Mouse (Mus musculus) kidney, postnatal 0 days (tissue): ENCODE measurements around the gene 1700025B11Rik. TPM values are rescaled to one million over a fixed set of nuclear protein-coding genes. Genes with fewer than 3 reads are reported as not detected.
"Not testable (repeated sequence)": the region's sequence is repeated elsewhere in the genome, so short reads cannot be mapped to it uniquely, and the experiment has no call there.

ENCODE experiments used
- ATAC-seq: fragments of 200-750 bp; cut with Nextera tagmentation; replicated peaks from 2 replicates; pipeline ENCODE4 v1.8.0; 2017; ENCODE audit warnings: low read depth, moderate number of reproducible peaks, moderate TSS enrichment, moderate library complexity; ENCODE audit not compliant: low FRiP score
- DNase-seq: peaks from one replicate; pipeline ENCODE4 v3.0.0-alpha.2; 2016; ENCODE audit warnings: low spot score
- H3K27ac ChIP-seq: fragments of 300-500 bp; sonication (generic); 2 replicates; pipeline ENCODE4 v1.5.1; 2014; ENCODE audit warnings: mild to moderate bottlenecking
- H3K27me3 ChIP-seq: fragments of 300-500 bp; sonication (generic); 2 replicates; pipeline ENCODE4 v1.6.1; 2014; ENCODE audit warnings: low read length, mixed read lengths; ENCODE audit not compliant: insufficient read depth
- H3K36me3 ChIP-seq: fragments of 300-500 bp; sonication (generic); 2 replicates; pipeline ENCODE4 v1.6.1; 2014; ENCODE audit warnings: low read length, mixed read lengths; ENCODE audit not compliant: insufficient read depth
- H3K4me1 ChIP-seq: fragments of 300-500 bp; sonication (generic); replicated peaks from 2 replicates; pipeline ENCODE4 v1.6.1; 2014; ENCODE audit warnings: antibody characterized with exemption, low read length, mixed read lengths; ENCODE audit not compliant: insufficient read depth
- H3K4me2 ChIP-seq: fragments of 300-500 bp; sonication (generic); 2 replicates; pipeline ENCODE4 v1.6.1; 2014; ENCODE audit warnings: mild to moderate bottlenecking, low read length, moderate library complexity, mixed read lengths
- H3K4me3 ChIP-seq: fragments of 300-500 bp; sonication (generic); replicated peaks from 2 replicates; pipeline ENCODE4 v1.5.1; 2014; ENCODE audit warnings: low read depth, low read length
- H3K9ac ChIP-seq: fragments of 300-500 bp; sonication (generic); 2 replicates; pipeline ENCODE4 v1.6.1; 2014; ENCODE audit warnings: low read depth, low read length
- H3K9me3 ChIP-seq: fragments of 300-500 bp; sonication (generic); replicated peaks from 2 replicates; pipeline ENCODE4 v1.6.1; 2016; ENCODE audit warnings: low read length, inconsistent platforms, mixed read lengths
- CTCF ChIP-seq: IDR thresholded peaks from 2 replicates; pipeline ENCODE4 v1.5.1; 2016; ENCODE audit warnings: antibody characterized with exemption, low read depth, mild to moderate bottlenecking, moderate library complexity
- WGBS: fragments of 180-500 bp; shearing (Covaris S2); extraction: QIAGEN DNeasy Blood & Tissue Kit; methylation state at CpG from one replicate; pipeline ENCODE4 v1.1.7; 2014; 5-methylcytosine and 5-hydroxymethylcytosine counted together
- polyA plus RNA-seq: library from polyadenylated mRNA; unstranded; fragments of >200 nt; fragmentation: Nextera tagmentation; extraction: Ambion mirVana; gene quantifications from 2 replicates; pipeline ENCODE4 v1.2.1, GENCODE M21; 2015

The 1700025B11Rik gene
- polyA plus RNA-seq, 1 experiment from 2014 or later: not detected

GRCm38 (mm10) chr15:77533216-77533615, 28.5 kb downstream of the 1700025B11Rik start, which contains the start of gene Apol7c:
Gene Apol7c (minus strand): TSS chr15:77533316.
- Histone ChIP-seq H3K27me3 (no peaks in the 10 kb centered on the region), H3K27ac (no peak within 1 kb of the TSS), H3K9me3 (no peaks in the 10 kb centered on the region), H3K36me3 (no peaks in the 10 kb centered on the region), H3K4me3 (no peak within 1 kb of the TSS), H3K9ac (no peak within 1 kb of the TSS), H3K4me2 (no peak within 1 kb of the TSS), H3K4me1 (no peaks in the 10 kb centered on the region)
- ATAC-seq (no peak), DNase-seq (no peak)
- no peak for TF ChIP-seq CTCF

GRCm38 (mm10) chr15:77523186-77523843, 38.4 kb downstream of the 1700025B11Rik start:
- 17% methylated on average over 6 of the region's 6 CpGs for WGBS

GRCm38 (mm10) chr15:77520596-77520995, 41.1 kb downstream of the 1700025B11Rik start:
- H3K4me3 ChIP-seq, H3K36me3 ChIP-seq, H3K9ac ChIP-seq, H3K4me1 ChIP-seq, H3K4me2 ChIP-seq, H3K27ac ChIP-seq, H3K9me3 ChIP-seq, DNase-seq, ATAC-seq, H3K27me3 ChIP-seq: not testable (repeated sequence)
- WGBS: 59% methylated on average over 4 of the region's 4 CpGs

More at GRCm38 (mm10) chr15:77523186-77523843, 38.4 kb downstream of the 1700025B11Rik start:
- peak; percentile 68 for TF ChIP-seq CTCF
- H3K4me2 ChIP-seq, H3K9ac ChIP-seq, ATAC-seq, H3K27me3 ChIP-seq, H3K27ac ChIP-seq, H3K36me3 ChIP-seq, H3K4me3 ChIP-seq, H3K4me1 ChIP-seq, H3K9me3 ChIP-seq: not testable (repeated sequence)
- DNase-seq: peak; percentile 58

Other genes with a start within 250 kb of the 1700025B11Rik start
- 0.09 and 0.13 TPM in 2 replicates for gene Apol7a, start 162.8 kb downstream of the 1700025B11Rik start, polyA plus RNA-seq
- 0.33 TPM in 1 of 2 replicates, not detected in the other for gene Apol9a, start 150.8 kb downstream of the 1700025B11Rik start, polyA plus RNA-seq
- gene Apol7b, start 114.4 kb downstream of the 1700025B11Rik start, polyA plus RNA-seq: not detected in 2 replicates
- 0.11 TPM in 1 of 2 replicates, not detected in the other for gene Apol10a, start 84.8 kb downstream of the 1700025B11Rik start, polyA plus RNA-seq
- gene Apol11a, start 53.6 kb downstream of the 1700025B11Rik start, polyA plus RNA-seq: not detected in 2 replicates
- not detected in 2 replicates for gene Apol7c, start 28.6 kb downstream of the 1700025B11Rik start, polyA plus RNA-seq
- gene Apol10b, start 34.2 kb upstream of the 1700025B11Rik start, polyA plus RNA-seq: 0.12 and 0.24 TPM in 2 replicates
- not detected in 2 replicates for gene Gm36245, start 37.4 kb upstream of the 1700025B11Rik start, polyA plus RNA-seq
- not detected in 2 replicates for gene Apol11b, start 81.4 kb upstream of the 1700025B11Rik start, polyA plus RNA-seq
- not detected in 2 replicates for gene Apol7e, start 137.0 kb upstream of the 1700025B11Rik start, polyA plus RNA-seq
- gene Apol9b, start 167.1 kb upstream of the 1700025B11Rik start, polyA plus RNA-seq: 0.14 and 0.15 TPM in 2 replicates
- gene Apol8, start 195.1 kb upstream of the 1700025B11Rik start, polyA plus RNA-seq: not detected in 2 replicates